Mouse (Mus musculus): Measurements from ENCODE around the gene Atp11a.

DNA sequence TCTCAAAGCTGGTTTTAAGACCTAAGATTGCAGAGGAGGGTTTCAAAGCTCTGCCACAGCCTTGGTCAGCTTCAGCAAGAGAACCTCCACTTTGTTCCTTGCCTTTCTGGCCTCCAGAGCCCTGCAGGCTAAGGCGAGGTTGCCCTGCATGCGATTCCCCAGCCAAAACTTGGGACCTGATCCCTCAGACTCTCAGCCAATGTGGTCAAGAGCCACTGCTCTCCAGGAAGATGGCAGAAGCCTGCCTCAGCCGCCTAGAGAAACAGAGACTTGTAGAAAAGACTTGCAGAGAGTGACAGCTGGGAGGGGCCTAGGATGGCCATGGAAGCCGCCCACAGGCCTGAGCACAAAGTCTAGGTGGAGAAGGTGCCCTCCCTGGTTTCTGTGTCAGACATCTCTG is 118.2 kb downstream of the Atp11a start:
- no peak for TF ChIP-seq CTCF (IDR thresholded peaks at IDR 0.05; ENCODE audit: low read depth, low read length)
- no peak for TF ChIP-seq POLR2A (IDR thresholded peaks at IDR 0.05; ENCODE audit: borderline replicate concordance, low read depth, low read length)
